Mouse (Mus musculus) forebrain, embryonic 16.5 days (tissue): ENCODE data around the gene Tmem47. TPM values are rescaled to one million over a fixed set of nuclear protein-coding genes. Genes with fewer than 3 reads are reported as not detected.

Experiments used
- ATAC-seq: fragments of 200-750 bp; cut with Nextera tagmentation; 2 replicates; pipeline ENCODE4 v1.8.0; 2017; ENCODE audit warnings: mild to moderate bottlenecking, moderate library complexity
- H3K27ac ChIP-seq: fragments of 300-500 bp; sonication (generic); 2 replicates; pipeline ENCODE4 v1.5.1; 2014; ENCODE audit warnings: low read length, control low read depth
- H3K27me3 ChIP-seq: fragments of 300-500 bp; sonication (generic); replicated peaks from 2 replicates; pipeline ENCODE4 v1.6.1; 2014; ENCODE audit warnings: low read length; ENCODE audit not compliant: control insufficient read depth, insufficient read depth
- H3K36me3 ChIP-seq: fragments of 300-500 bp; sonication (generic); 2 replicates; pipeline ENCODE4 v1.6.1; 2014; ENCODE audit not compliant: control insufficient read depth, insufficient read depth
- H3K4me1 ChIP-seq: fragments of 300-500 bp; sonication (generic); replicated peaks from 2 replicates; pipeline ENCODE4 v1.6.1; 2014; ENCODE audit warnings: low read length; ENCODE audit not compliant: control insufficient read depth, insufficient read depth
- H3K4me2 ChIP-seq: fragments of 300-500 bp; sonication (generic); 2 replicates; pipeline ENCODE4 v1.6.1; 2014; ENCODE audit warnings: mild to moderate bottlenecking, low read length, control low read depth
- H3K4me3 ChIP-seq: fragments of 300-500 bp; sonication (generic); replicated peaks from 2 replicates; pipeline ENCODE4 v1.5.1; 2014; ENCODE audit warnings: mild to moderate bottlenecking, low read length, control low read depth
- H3K9ac ChIP-seq: fragments of 300-500 bp; sonication (generic); replicated peaks from 2 replicates; pipeline ENCODE4 v1.6.1; 2014; ENCODE audit warnings: low read depth, low read length, control low read depth
- H3K9me3 ChIP-seq: fragments of 300-500 bp; sonication (generic); 2 replicates; pipeline ENCODE4 v1.6.1; 2016; ENCODE audit warnings: low read length; ENCODE audit not compliant: control insufficient read depth
- WGBS: fragments of 180-500 bp; shearing (Covaris S2); extraction: QIAGEN DNeasy Blood & Tissue Kit; methylation state at CpG from one replicate; pipeline ENCODE4 v1.1.7; 2014; 5-methylcytosine and 5-hydroxymethylcytosine counted together
- polyA plus RNA-seq: library from polyadenylated mRNA; unstranded; fragments of >200 nt; fragmentation: Nextera tagmentation; extraction: Ambion mirVana; gene quantifications from 2 replicates; pipeline ENCODE4 v1.2.1, GENCODE M21; 2015

Gene Tmem47
- polyA plus RNA-seq, 1 experiment from 2014 or later = 19.5 TPM

DNA sequence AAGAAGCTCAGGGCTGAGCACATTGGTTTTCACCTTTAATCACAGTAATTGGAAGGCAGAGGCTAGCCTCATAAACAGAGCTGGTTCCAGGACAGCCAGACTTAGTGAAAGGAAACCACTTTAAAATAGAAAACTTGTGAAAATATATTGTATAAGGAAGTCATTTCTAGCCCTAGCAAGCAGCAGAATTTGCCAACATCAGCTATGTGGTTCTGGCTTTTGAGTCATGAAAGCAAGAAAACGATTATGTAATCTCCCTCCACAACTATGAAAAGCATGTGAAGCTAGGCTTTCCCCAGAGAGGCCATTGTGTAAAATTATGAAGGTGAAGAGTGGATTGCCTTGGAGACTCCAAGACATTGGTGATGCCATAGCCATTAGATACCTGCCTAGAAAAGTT is 76.9 kb downstream of the Tmem47 start:
- 70% methylated on average over 1 of the region's 1 CpGs for WGBS
- Histone ChIP-seq H3K36me3 (no peaks in the 10 kb centered on the region), H3K27me3 (no peaks in the 10 kb centered on the region), H3K9ac (no peak overlapping the region), H3K9me3 (no peaks in the 10 kb centered on the region), H3K4me2 (no peak overlapping the region), H3K4me1 (no peaks in the 10 kb centered on the region), H3K4me3 (no peak overlapping the region), H3K27ac (no peak overlapping the region)
- no peak for ATAC-seq
